8 mouse cellular contexts compared by ENCODE assay signal in genomic region chr7:16782555-16783125, GRCm38 (mm10). TPM values are rescaled to one million over a fixed set of nuclear protein-coding genes. Genes with fewer than 3 reads are reported as not detected.
DNase-seq lines count a peak whose midpoint lies in the region; ATAC-seq and TF ChIP-seq lines count a peak whose summit lies in the region.

No protein-coding gene starts in this region.

- intact Hi-C loops in left cerebral cortex, postnatal 4 days (cut with DNase I): no loop called here

- no peak for TF ChIP-seq POLR2A in thymus, adult 2 months (IDR thresholded peaks at IDR 0.05; ENCODE audit: control insufficient read depth, extremely low read depth, insufficient read depth, low read length, poor library complexity)
- TF ChIP-seq POLR2A in embryonic fibroblast, embryonic 13.5 days (IDR thresholded peaks at IDR 0.05; ENCODE audit: low read depth, low read length): no peak

- no peaks in the 10 kb centered on the region for H3K9me3 ChIP-seq in limb, embryonic 12.5 days
- H3K9me3 ChIP-seq in neural tube, embryonic 12.5 days: no peaks in the 10 kb centered on the region

- 2% methylated on average over 11 of the region's 11 CpGs for WGBS in thymus, adult 2 months
- WGBS in limb, embryonic 12.5 days: 3% methylated on average over 11 of the region's 11 CpGs
- WGBS in neural tube, embryonic 12.5 days: 3% methylated on average over 11 of the region's 11 CpGs

- H3K27ac ChIP-seq in thymus, adult 2 months (ENCODE audit: control insufficient read depth, insufficient read depth, low read length): peak overlapping the region; percentile 46
- peak overlapping the region; percentile 67 for H3K27ac ChIP-seq in embryonic fibroblast, embryonic 13.5 days (ENCODE audit: insufficient read depth, low read length)
- H3K27ac ChIP-seq in limb, embryonic 12.5 days: 0 out of 2 replicates have a peak overlapping the region, but pooled peaks have one; percentile 66
- H3K27ac ChIP-seq in neural tube, embryonic 12.5 days: no peak overlapping the region

- DNase-seq in thymus, adult 2 months: peak; percentile 18
- no peak for DNase-seq in thymus, postnatal 0 days (ENCODE audit: low spot score)
- DNase-seq in layer of hippocampus, adult 8-10 months (ENCODE audit: low spot score in 2 of 2): no peak
- DNase-seq in adrenal gland, adult 18-20 months (ENCODE audit: low spot score in 2 of 2): no peak
- no peak for DNase-seq in left cerebral cortex, postnatal 4 days

- H3K4me1 ChIP-seq in thymus, adult 2 months (replicated peaks; ENCODE audit: control insufficient read depth, insufficient read depth, low read length): peaks cover 22% of the 10 kb centered on the region
- no peaks in the 10 kb centered on the region for H3K4me1 ChIP-seq in embryonic fibroblast, embryonic 13.5 days (ENCODE audit: control insufficient read depth, insufficient read depth, low read length)
- peaks cover 34% of the 10 kb centered on the region for H3K4me1 ChIP-seq in limb, embryonic 12.5 days (replicated peaks)
- H3K4me1 ChIP-seq in neural tube, embryonic 12.5 days: peaks cover 25% of the 10 kb centered on the region

- TF ChIP-seq CTCF in thymus, adult 2 months (IDR thresholded peaks at IDR 0.05; ENCODE audit: borderline replicate concordance, control insufficient read depth, extremely low read depth, insufficient read depth, low read length, poor library complexity): no peak
- TF ChIP-seq CTCF in embryonic fibroblast, embryonic 13.5 days (IDR thresholded peaks at IDR 0.05; ENCODE audit: borderline replicate concordance, insufficient read depth, low read length): no peak

- no peak for ATAC-seq in limb, embryonic 12.5 days (ENCODE audit: insufficient number of reproducible peaks, insufficient read depth, low FRiP score, low TSS enrichment, low read depth)
- no peak for ATAC-seq in neural tube, embryonic 12.5 days (ENCODE audit: low FRiP score, low read depth)

- peak overlapping the region; percentile 100 for H3K4me2 ChIP-seq in limb, embryonic 12.5 days
- H3K4me2 ChIP-seq in neural tube, embryonic 12.5 days (replicated peaks): peak overlapping the region; percentile 100

- H3K4me3 ChIP-seq in thymus, adult 2 months (ENCODE audit: control insufficient read depth, insufficient read depth, low read length): peak overlapping the region; percentile 88
- peak overlapping the region; percentile 70 for H3K4me3 ChIP-seq in embryonic fibroblast, embryonic 13.5 days (ENCODE audit: insufficient read depth, low read length)
- H3K4me3 ChIP-seq in limb, embryonic 12.5 days (replicated peaks): peak overlapping the region; percentile 80
- H3K4me3 ChIP-seq in neural tube, embryonic 12.5 days: peak overlapping the region; percentile 63

- H3K9ac ChIP-seq in limb, embryonic 12.5 days (replicated peaks): peak overlapping the region; percentile 81
- H3K9ac ChIP-seq in neural tube, embryonic 12.5 days: peak overlapping the region; percentile 68

- H3K36me3 ChIP-seq in thymus, adult 2 months (ENCODE audit: control insufficient read depth, insufficient read depth, low read length): no peaks in the 10 kb centered on the region
- peaks cover 14% of the 10 kb centered on the region for H3K36me3 ChIP-seq in limb, embryonic 12.5 days
- H3K36me3 ChIP-seq in neural tube, embryonic 12.5 days: no peaks in the 10 kb centered on the region

- no peaks in the 10 kb centered on the region for H3K27me3 ChIP-seq in thymus, adult 2 months (ENCODE audit: control insufficient read depth, insufficient read depth, low read length)
- H3K27me3 ChIP-seq in limb, embryonic 12.5 days: no peaks in the 10 kb centered on the region
- H3K27me3 ChIP-seq in neural tube, embryonic 12.5 days (replicated peaks): peaks cover 7% of the 10 kb centered on the region; the same call in 1 of the 2 replicates

RNA-seq across cellular contexts. Expression of gene Slc1a5, which starts 1.5 kb away (rescaled TPM):
- 254 and 310 TPM in 2 replicates for polyA plus RNA-seq in thymus, adult 2 months (2012; rRNA removed)
- polyA plus RNA-seq in thymus, postnatal 0 days (2015; fragmentation: Nextera tagmentation; extraction: Ambion mirVana): 77.9 and 80.3 TPM in 2 replicates
- polyA plus RNA-seq in embryonic fibroblast, embryonic 13.5 days (2011; ENCODE audit: insufficient read length, low read depth, missing spikeins): 47.9 and 74.5 TPM in 2 replicates
- 43.7 and 48.7 TPM in 2 replicates for polyA plus RNA-seq in limb, embryonic 12.5 days (2016; fragmentation: Nextera tagmentation; extraction: Ambion mirVana)
- 17.8 and 18.9 TPM in 2 replicates for polyA plus RNA-seq in neural tube, embryonic 12.5 days (2016; fragmentation: Nextera tagmentation; extraction: Ambion mirVana)
- total RNA-seq in layer of hippocampus, adult 8-10 months (2022): 10 to 100 TPM in 1 of 4 experiments, 1 to 10 TPM in 3; 2.5 to 11.0 (median 5.5) TPM
- 100 to 1,000 TPM in 1 of 2 experiments, 10 to 100 TPM in 1; 89.3 to 253 TPM for total RNA-seq in adrenal gland, adult 18-20 months (2021)
- 1 to 10 TPM; 8.8 TPM for total RNA-seq in left cerebral cortex, postnatal 4 days (2021)

RNA-seq across cellular contexts. Expression of gene Strn4, which starts 33.0 kb away (rescaled TPM):
- polyA plus RNA-seq in thymus, adult 2 months (2012; rRNA removed): 307 and 318 TPM in 2 replicates
- 57.1 and 60.9 TPM in 2 replicates for polyA plus RNA-seq in thymus, postnatal 0 days (2015; fragmentation: Nextera tagmentation; extraction: Ambion mirVana)
- 58.4 and 67.1 TPM in 2 replicates for polyA plus RNA-seq in embryonic fibroblast, embryonic 13.5 days (2011; ENCODE audit: insufficient read length, low read depth, missing spikeins)
- polyA plus RNA-seq in limb, embryonic 12.5 days (2016; fragmentation: Nextera tagmentation; extraction: Ambion mirVana): 148 and 155 TPM in 2 replicates
- 170 and 172 TPM in 2 replicates for polyA plus RNA-seq in neural tube, embryonic 12.5 days (2016; fragmentation: Nextera tagmentation; extraction: Ambion mirVana)
- 100 to 1,000 TPM; 261 to 298 (median 279) TPM for total RNA-seq in layer of hippocampus, adult 8-10 months (2022)
- total RNA-seq in adrenal gland, adult 18-20 months (2021): 10 to 100 TPM; 67.7 to 69.3 TPM
- 100 to 1,000 TPM; 223 to 229 TPM for total RNA-seq in left cerebral cortex, postnatal 4 days (2021)

RNA-seq across cellular contexts. Expression of gene Fkrp, which starts 33.9 kb away (rescaled TPM):
- 48.7 and 51.5 TPM in 2 replicates for polyA plus RNA-seq in thymus, adult 2 months (2012; rRNA removed)
- polyA plus RNA-seq in thymus, postnatal 0 days (2015; fragmentation: Nextera tagmentation; extraction: Ambion mirVana): 17.1 and 18.8 TPM in 2 replicates
- 21.0 and 25.2 TPM in 2 replicates for polyA plus RNA-seq in embryonic fibroblast, embryonic 13.5 days (2011; ENCODE audit: insufficient read length, low read depth, missing spikeins)
- 33.1 and 34.8 TPM in 2 replicates for polyA plus RNA-seq in limb, embryonic 12.5 days (2016; fragmentation: Nextera tagmentation; extraction: Ambion mirVana)
- 35.7 and 36.2 TPM in 2 replicates for polyA plus RNA-seq in neural tube, embryonic 12.5 days (2016; fragmentation: Nextera tagmentation; extraction: Ambion mirVana)
- 10 to 100 TPM; 45.2 to 50.7 (median 45.8) TPM for total RNA-seq in layer of hippocampus, adult 8-10 months (2022)
- 10 to 100 TPM; 23.7 to 25.2 TPM for total RNA-seq in adrenal gland, adult 18-20 months (2021)
- 10 to 100 TPM; 35.8 to 38.9 TPM for total RNA-seq in left cerebral cortex, postnatal 4 days (2021)

RNA-seq across cellular contexts. Expression of gene Ap2s1, which starts 44.4 kb away (rescaled TPM):
- 418 and 426 TPM in 2 replicates for polyA plus RNA-seq in thymus, adult 2 months (2012; rRNA removed)
- polyA plus RNA-seq in thymus, postnatal 0 days (2015; fragmentation: Nextera tagmentation; extraction: Ambion mirVana): 326 and 329 TPM in 2 replicates
- polyA plus RNA-seq in embryonic fibroblast, embryonic 13.5 days (2011; ENCODE audit: insufficient read length, low read depth, missing spikeins): 118 and 124 TPM in 2 replicates
- polyA plus RNA-seq in limb, embryonic 12.5 days (2016; fragmentation: Nextera tagmentation; extraction: Ambion mirVana): 239 and 245 TPM in 2 replicates
- polyA plus RNA-seq in neural tube, embryonic 12.5 days (2016; fragmentation: Nextera tagmentation; extraction: Ambion mirVana): 286 and 298 TPM in 2 replicates
- total RNA-seq in layer of hippocampus, adult 8-10 months (2022): 100 to 1,000 TPM; 243 to 255 (median 246) TPM
- total RNA-seq in adrenal gland, adult 18-20 months (2021): 100 to 1,000 TPM; 120 to 146 TPM
- total RNA-seq in left cerebral cortex, postnatal 4 days (2021): 100 to 1,000 TPM; 317 TPM
